Comparison of ENCODE assay signal across 8 mouse cellular contexts in the genomic region with DNA sequence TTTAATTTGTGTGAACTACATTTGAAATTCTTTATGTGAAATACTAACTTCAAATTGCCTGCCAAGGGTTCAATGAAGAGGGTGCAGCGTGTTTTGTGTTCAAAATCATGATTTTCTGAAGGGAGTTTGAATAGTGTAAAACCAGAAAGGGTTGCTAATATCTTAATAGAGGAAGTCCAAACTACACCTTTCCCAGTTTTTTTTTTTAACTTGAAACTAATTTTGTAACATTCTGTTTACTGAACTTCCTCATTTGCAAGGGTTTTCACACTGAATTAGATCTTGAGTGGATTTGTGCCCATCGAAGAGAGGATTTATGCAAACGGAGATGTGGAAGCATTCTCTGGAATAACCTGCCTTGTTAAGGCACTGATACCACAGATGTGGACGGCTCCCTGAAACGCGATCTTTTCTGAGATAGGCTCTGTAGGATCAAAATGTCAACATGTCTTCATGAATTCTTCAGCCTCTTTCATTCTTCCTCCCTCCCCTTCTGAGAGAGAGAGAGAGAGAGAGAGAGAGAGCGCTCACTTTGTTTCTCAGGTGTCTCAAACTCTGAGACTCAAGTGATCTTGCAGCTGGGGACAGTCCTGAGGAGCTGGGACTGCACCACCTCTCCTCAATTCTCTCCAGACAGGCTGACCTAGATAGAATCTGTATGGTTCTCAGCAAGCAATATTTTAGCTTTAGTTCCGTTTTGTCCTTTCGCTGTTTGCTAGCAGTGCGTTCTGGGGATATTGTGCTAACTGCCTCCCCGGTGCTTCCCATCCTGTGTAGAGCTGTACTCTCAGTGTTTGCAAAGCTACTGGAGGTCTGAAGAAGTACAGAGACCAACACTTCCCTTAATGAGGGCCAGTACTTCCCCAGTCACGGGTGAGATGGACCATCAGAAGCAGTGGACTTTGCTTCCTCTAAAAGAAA. TPM values are rescaled to one million over a fixed set of nuclear protein-coding genes. Genes with fewer than 3 reads are reported as not detected.
DNase-seq lines count a peak whose midpoint lies in the region; ATAC-seq and TF ChIP-seq lines count a peak whose summit lies in the region.

A gene (plus strand): TSS at position 915 of the 921 bp plus-strand sequence.

- 21% methylated on average over 12 of the region's 12 CpGs for WGBS in liver, embryonic 14.5 days (ENCODE audit: insufficient replicate concordance)
- 80% methylated on average over 12 of the region's 12 CpGs for WGBS in midbrain, embryonic 14.5 days

- no peak for TF ChIP-seq POLR2A in embryonic fibroblast, embryonic 13.5 days (IDR thresholded peaks at IDR 0.05; ENCODE audit: low read depth, low read length)

- peak; percentile 5 for DNase-seq in adrenal gland, adult 2 months
- DNase-seq in adrenal gland, postnatal 4 days (ENCODE audit: low spot score in 2 of 2): no peak
- no peak for DNase-seq in liver, embryonic 14.5 days (ENCODE audit: low read depth in 3 of 3, low spot score in 3 of 3)
- DNase-seq in retina, embryonic 14.5 days (ENCODE audit: low spot score): no peak
- DNase-seq in left cerebral cortex, adult 11 months (ENCODE audit: low spot score): no peak
- no peak for DNase-seq in midbrain, embryonic 14.5 days

- peaks cover 6% of the 10 kb centered on the region; the same call in 1 of the 2 replicates for H3K4me1 ChIP-seq in embryonic fibroblast, embryonic 13.5 days (ENCODE audit: control insufficient read depth, insufficient read depth, low read length)
- H3K4me1 ChIP-seq in liver, embryonic 14.5 days (replicated peaks; ENCODE audit: control insufficient read depth in 2 of 2, insufficient read depth in 2 of 2, low read length in 1 of 2): peaks cover 0 to 4% of the 10 kb centered on the region in 2 experiments; a peak in 1 of 4 replicates
- 0 out of 2 replicates have a peak, but pooled peaks cover 4% of the 10 kb centered on the region for H3K4me1 ChIP-seq in midbrain, embryonic 14.5 days (ENCODE audit: control insufficient read depth, insufficient read depth, low read length)

- no peak for ATAC-seq in liver, embryonic 14.5 days (ENCODE audit: insufficient read depth)
- peak; percentile 71 for ATAC-seq in neutrophil, adult 5-6 weeks (ENCODE audit: extremely low read depth, insufficient number of reproducible peaks, low FRiP score, poor library complexity, severe bottlenecking)
- ATAC-seq in midbrain, embryonic 14.5 days (ENCODE audit: low FRiP score, low TSS enrichment): no peak

- H3K9ac ChIP-seq in liver, embryonic 14.5 days (replicated peaks): no peak within 1 kb of the TSS
- H3K9ac ChIP-seq in midbrain, embryonic 14.5 days (replicated peaks; ENCODE audit: low read length): no peak within 1 kb of the TSS

- TF ChIP-seq EP300 in liver, embryonic 14.5 days (IDR thresholded peaks at IDR 0.05; ENCODE audit: low read depth): no peak

- H3K9me3 ChIP-seq in liver, embryonic 14.5 days (ENCODE audit: control insufficient read depth, low read length): no peaks in the 10 kb centered on the region
- H3K9me3 ChIP-seq in midbrain, embryonic 14.5 days (ENCODE audit: control insufficient read depth, low read length): no peaks in the 10 kb centered on the region

- H3K4me3 ChIP-seq in embryonic fibroblast, embryonic 13.5 days (ENCODE audit: insufficient read depth, low read length): no peak within 1 kb of the TSS
- 0 out of 4 replicates have a peak within 1 kb of the TSS, but pooled peaks of 1 of the 2 experiments have one; percentile 5 for H3K4me3 ChIP-seq in liver, embryonic 14.5 days (ENCODE audit: insufficient read depth in 1 of 2, low read depth in 2 of 2, low read length in 2 of 2)
- H3K4me3 ChIP-seq in midbrain, embryonic 14.5 days (replicated peaks; ENCODE audit: low read depth, low read length): no peak within 1 kb of the TSS

- no peak for TF ChIP-seq CTCF in embryonic fibroblast, embryonic 13.5 days (IDR thresholded peaks at IDR 0.05; ENCODE audit: borderline replicate concordance, insufficient read depth, low read length)
- no peak for TF ChIP-seq CTCF in liver, embryonic 14.5 days (IDR thresholded peaks at IDR 0.05; ENCODE audit: low read depth)

- no peaks in the 10 kb centered on the region for H3K27me3 ChIP-seq in liver, embryonic 14.5 days (ENCODE audit: control insufficient read depth, insufficient read depth, low read length)
- no peaks in the 10 kb centered on the region for H3K27me3 ChIP-seq in midbrain, embryonic 14.5 days (ENCODE audit: control insufficient read depth, insufficient read depth, low read length)

- H3K27ac ChIP-seq in embryonic fibroblast, embryonic 13.5 days (ENCODE audit: insufficient read depth, low read length): 0 out of 2 replicates have a peak within 1 kb of the TSS, but pooled peaks have one; percentile 17
- no peak within 1 kb of the TSS for H3K27ac ChIP-seq in liver, embryonic 14.5 days
- no peak within 1 kb of the TSS for H3K27ac ChIP-seq in midbrain, embryonic 14.5 days (replicated peaks; ENCODE audit: low read depth, low read length)

- peak within 1 kb of the TSS; percentile 38 for H3K4me2 ChIP-seq in liver, embryonic 14.5 days (ENCODE audit: low read depth)
- H3K4me2 ChIP-seq in midbrain, embryonic 14.5 days (ENCODE audit: low read length): no peak within 1 kb of the TSS

- H3K36me3 ChIP-seq in liver, embryonic 14.5 days (replicated peaks; ENCODE audit: control insufficient read depth, insufficient read depth, low read depth): no peaks in the 10 kb centered on the region
- H3K36me3 ChIP-seq in midbrain, embryonic 14.5 days (ENCODE audit: control insufficient read depth, insufficient read depth, low read length): no peaks in the 10 kb centered on the region

RNA-seq across cellular contexts. Expression of the gene that starts here (rescaled TPM):
- 1 to 10 TPM; 1.6 to 2.7 TPM for total RNA-seq in adrenal gland, adult 2 months (2021)
- 0.27 and 0.41 TPM in 2 replicates for polyA plus RNA-seq in adrenal gland, adult 2 months (2012; rRNA removed)
- 1 to 10 TPM; 1.1 to 1.4 TPM for total RNA-seq in adrenal gland, postnatal 4 days (2021)
- polyA plus RNA-seq in embryonic fibroblast, embryonic 13.5 days (2011; ENCODE audit: insufficient read length, low read depth, missing spikeins): 0.28 and 0.62 TPM in 2 replicates
- 0.77 and 1.5 TPM in 2 replicates for polyA plus RNA-seq in liver, embryonic 14.5 days (2012; rRNA removed)
- polyA plus RNA-seq in liver, embryonic 14.5 days (2014; fragmentation: Nextera tagmentation; extraction: Ambion mirVana): 1.3 and 1.4 TPM in 2 replicates
- 93.7 and 107 TPM in 2 replicates for total RNA-seq in neutrophil, adult 5-6 weeks (2017)
- polyA plus RNA-seq in midbrain, embryonic 14.5 days (2014; fragmentation: Nextera tagmentation; extraction: Ambion mirVana): 0.26 TPM in 2 replicates

Comparison
In these comparisons a context has a peak if more than half of its experiments do, and no peak if none do; other contexts are left out.
1. RNA of the gene that starts here (total RNA-seq): 93.7 to 107 TPM in neutrophil, adult 5-6 weeks; 1.6 to 2.7 TPM in adrenal gland, adult 2 months and 1.1 to 1.4 TPM in adrenal gland, postnatal 4 days; every median in the first group is over 10 times any median in the second.